Mouse (Mus musculus): ENCODE measurements around the gene Ttc21a.

The Ttc21a gene

GRCm38 (mm10) chr9:119941407-119941806 lies 4.0 kb downstream of the Ttc21a start:
- DNase-seq (ENCODE audit: low spot score): no peak

- DNase-seq (ENCODE audit: low spot score): no peak
Observed at GRCm38 (mm10) chr9:119941861-119942260, 4.5 kb downstream of the Ttc21a start.

- no peak for DNase-seq (ENCODE audit: low spot score)
Observed at GRCm38 (mm10) chr9:119943326-119943725, 5.9 kb downstream of the Ttc21a start.

- no peak for DNase-seq (ENCODE audit: low spot score)
Observed at GRCm38 (mm10) chr9:119945173-119945900, 7.9 kb downstream of the Ttc21a start.

- no peak for DNase-seq (ENCODE audit: low spot score)
Observed at GRCm38 (mm10) chr9:119948804-119949203, 11.4 kb downstream of the Ttc21a start.

- no peak for DNase-seq (ENCODE audit: low spot score)
Observed at GRCm38 (mm10) chr9:119950434-119950833, 13.0 kb downstream of the Ttc21a start.

- no peak for DNase-seq (ENCODE audit: low spot score)
Observed at GRCm38 (mm10) chr9:119951388-119951787, 14.0 kb downstream of the Ttc21a start.

- DNase-seq (ENCODE audit: low spot score): no peak
Observed at GRCm38 (mm10) chr9:119958835-119959234, 21.4 kb downstream of the Ttc21a start.

- no peak for DNase-seq (ENCODE audit: low spot score)
Observed at GRCm38 (mm10) chr9:119962216-119962615, 24.8 kb downstream of the Ttc21a start.

GRCm38 (mm10) chr9:119962987-119963667 lies 25.7 kb downstream of the Ttc21a start:
- peak; percentile 56 for DNase-seq (ENCODE audit: low spot score)

GRCm38 (mm10) chr9:119964206-119964605 lies 26.8 kb downstream of the Ttc21a start:
- DNase-seq (ENCODE audit: low spot score): no peak

GRCm38 (mm10) chr9:119965186-119965585 lies 27.8 kb downstream of the Ttc21a start:
- DNase-seq (ENCODE audit: low spot score): no peak

GRCm38 (mm10) chr9:119966221-119966910 lies 29.0 kb downstream of the Ttc21a start:
- DNase-seq (ENCODE audit: low spot score): no peak

GRCm38 (mm10) chr9:119969811-119970210 lies 32.4 kb downstream of the Ttc21a start:
- DNase-seq (ENCODE audit: low spot score): no peak

GRCm38 (mm10) chr9:119970221-119970620 lies 32.8 kb downstream of the Ttc21a start:
- no peak for DNase-seq (ENCODE audit: low spot score)

- no peak for DNase-seq (ENCODE audit: low spot score)
Observed at GRCm38 (mm10) chr9:119970763-119971656, 33.6 kb downstream of the Ttc21a start.

- DNase-seq (ENCODE audit: low spot score): no peak
Observed at GRCm38 (mm10) chr9:119972166-119972565, 34.8 kb downstream of the Ttc21a start.

- no peak for DNase-seq (ENCODE audit: low spot score)
Observed at GRCm38 (mm10) chr9:119972582-119972981, 35.2 kb downstream of the Ttc21a start.

- no peak for DNase-seq (ENCODE audit: low spot score)
Observed at GRCm38 (mm10) chr9:119973281-119973680, 35.9 kb downstream of the Ttc21a start.

GRCm38 (mm10) chr9:119973869-119974520 lies 36.6 kb downstream of the Ttc21a start:
- DNase-seq (ENCODE audit: low spot score): peak; percentile 86

- DNase-seq (ENCODE audit: low spot score): peak; percentile 65
Observed at GRCm38 (mm10) chr9:119974609-119975008, 37.2 kb downstream of the Ttc21a start.

Measured in testis, postnatal 14 days (tissue).